Mouse (Mus musculus) heart, adult 18-20 months (tissue): Measurements from ENCODE around the gene 4930402H24Rik. TPM values are rescaled to one million over a fixed set of nuclear protein-coding genes. Genes with fewer than 3 reads are reported as not detected.

Source experiments
- DNase-seq, 2 experiments: peaks; one replicate each; pipeline ENCODE4 v3.0.0; 2021 to 2022; ENCODE audit warnings: mixed read lengths in 1 of 2
- total RNA-seq, 2 experiments: library from RNA; stranded (reverse); gene quantifications; 2 replicates each; pipeline ENCODE4 v1.2.3; 2021

The 4930402H24Rik gene
- total RNA-seq, 2 experiments from 2014 or later, result 47.4 to 50.7 TPM

GRCm38 (mm10) chr2:130813729-130814128 lies 92.5 kb downstream of the 4930402H24Rik start:
- DNase-seq, result no peak

- DNase-seq, result no peak
Measured at GRCm38 (mm10) chr2:130812487-130812886, 93.7 kb downstream of the 4930402H24Rik start.

- no peak for DNase-seq
Measured at GRCm38 (mm10) chr2:130805146-130805545, 101.1 kb downstream of the 4930402H24Rik start.

DNA sequence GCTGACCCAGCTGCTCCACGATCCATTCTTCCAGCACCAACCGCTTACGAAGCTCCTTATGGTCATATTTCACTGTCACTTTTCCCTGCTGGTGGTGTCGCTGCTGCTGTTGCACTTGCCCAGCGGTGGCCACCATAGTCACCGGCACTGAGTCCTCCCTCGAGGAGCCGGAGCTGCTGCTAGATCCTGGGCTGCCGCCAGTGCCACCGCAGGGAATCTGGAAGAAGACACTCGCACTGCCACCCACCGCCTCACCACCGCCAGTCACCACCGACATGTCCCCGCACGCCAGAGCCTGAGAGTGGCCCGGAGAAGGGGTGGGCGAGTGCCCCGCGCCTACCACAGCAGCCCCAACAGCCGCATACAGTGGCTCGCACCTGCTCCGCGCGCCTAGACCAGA lies 102.5 kb downstream of the 4930402H24Rik start:
- no peak for DNase-seq

GRCm38 (mm10) chr2:130795731-130796130 lies 110.5 kb downstream of the 4930402H24Rik start:
- no peak for DNase-seq

- DNase-seq, result peak; percentile 5 to 11
Measured at GRCm38 (mm10) chr2:130791722-130792121, 114.5 kb downstream of the 4930402H24Rik start.

- no peak for DNase-seq
Measured at GRCm38 (mm10) chr2:130789642-130790041, 116.6 kb downstream of the 4930402H24Rik start.

DNA sequence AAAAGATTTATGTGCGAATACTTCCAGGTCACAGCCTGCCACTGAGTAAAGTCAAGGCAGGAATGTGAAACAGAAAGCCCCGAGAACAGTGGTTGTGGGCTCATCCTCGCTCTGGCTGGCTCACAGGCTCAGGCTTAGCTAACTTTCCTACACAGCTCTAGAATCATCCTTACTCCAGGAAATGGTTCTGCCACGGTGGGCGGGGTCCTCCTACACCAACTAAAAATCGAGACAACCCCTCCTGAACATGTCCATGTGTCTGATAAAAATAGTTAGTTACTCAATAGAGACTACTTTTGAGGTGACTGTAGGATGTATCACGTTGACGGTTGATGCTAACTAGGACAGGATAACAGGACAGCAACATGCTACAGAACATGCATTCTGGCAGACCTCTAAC lies 117.2 kb downstream of the 4930402H24Rik start:
- no peak for DNase-seq

GRCm38 (mm10) chr2:130784939-130785338 lies 121.3 kb downstream of the 4930402H24Rik start:
- peak in 1 of 2 experiments; percentile 11 for DNase-seq

DNA sequence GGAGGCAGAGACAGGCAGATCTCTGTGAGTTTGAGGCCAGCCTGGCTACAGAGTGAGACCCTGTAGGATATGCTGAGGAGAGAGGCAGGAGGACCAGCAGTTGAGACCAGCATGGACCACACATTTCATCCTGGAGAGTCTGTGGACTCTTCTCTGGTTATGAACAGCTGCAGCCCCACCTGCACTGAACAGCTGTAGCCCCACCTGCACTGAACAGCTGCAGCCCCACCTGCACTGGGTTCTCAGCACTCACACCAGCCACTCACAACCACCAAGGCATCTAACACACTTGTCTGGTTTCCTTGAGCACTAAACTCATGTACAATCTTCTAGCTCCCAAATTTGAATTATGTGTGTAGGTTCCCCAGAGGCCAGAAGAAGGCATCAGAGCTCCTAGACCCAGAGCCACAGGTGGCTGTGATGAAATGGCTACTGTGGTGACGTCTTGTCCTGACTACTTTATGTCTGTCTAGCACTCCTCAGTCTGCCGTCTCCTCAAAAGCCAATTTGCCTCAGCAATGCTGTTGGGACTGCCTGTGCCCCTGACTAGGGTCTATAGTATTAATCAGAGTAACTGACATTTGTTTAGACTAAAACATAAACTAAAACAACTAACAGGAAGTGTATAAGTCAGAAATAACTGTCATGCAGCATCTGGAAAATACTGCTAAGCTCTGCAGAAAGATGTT lies 125.4 kb downstream of the 4930402H24Rik start:
- no peak for DNase-seq

GRCm38 (mm10) chr2:130779935-130780334 lies 126.3 kb downstream of the 4930402H24Rik start:
- no peak for DNase-seq

DNA sequence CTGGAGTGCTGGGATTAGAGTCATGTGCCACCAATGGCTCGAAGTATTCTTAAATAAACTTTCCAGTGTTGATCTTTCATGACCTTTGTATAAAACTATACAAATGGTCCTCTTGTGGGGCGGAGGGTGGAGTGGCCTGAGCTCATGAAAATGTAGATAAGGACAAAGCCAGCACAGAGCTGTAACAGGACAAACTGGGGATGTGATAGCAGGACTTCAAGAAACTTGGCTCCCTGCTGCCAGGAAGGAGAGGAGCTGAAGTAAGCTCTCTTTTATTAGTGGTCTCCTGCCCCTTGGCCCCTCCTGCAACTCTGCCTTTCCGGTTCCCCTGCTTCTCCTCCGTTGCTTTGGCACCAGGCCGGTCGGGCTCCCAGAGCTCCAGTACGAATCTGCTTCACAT lies 129.6 kb downstream of the 4930402H24Rik start:
- DNase-seq, result peak; percentile 11 to 37

DNA sequence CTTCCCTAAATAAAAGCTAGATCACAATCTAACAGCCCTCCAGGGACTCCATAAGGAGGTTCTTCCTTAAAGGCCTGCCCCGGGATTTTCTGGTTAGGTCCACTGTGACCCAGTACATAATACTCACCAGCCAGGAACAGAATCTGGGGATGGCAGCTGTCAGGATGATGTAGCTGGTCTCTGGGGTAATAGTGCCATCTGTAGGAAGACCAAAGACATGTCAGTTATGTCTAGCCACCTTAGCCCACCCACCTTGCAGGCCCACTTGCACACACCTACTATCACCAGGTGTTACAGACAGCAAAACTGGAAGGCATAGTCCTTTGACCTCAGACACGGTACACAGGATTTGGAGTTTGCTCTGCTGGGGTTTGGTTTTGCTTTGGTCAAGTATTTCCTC lies 138.7 kb downstream of the 4930402H24Rik start:
- no peak for DNase-seq

DNA sequence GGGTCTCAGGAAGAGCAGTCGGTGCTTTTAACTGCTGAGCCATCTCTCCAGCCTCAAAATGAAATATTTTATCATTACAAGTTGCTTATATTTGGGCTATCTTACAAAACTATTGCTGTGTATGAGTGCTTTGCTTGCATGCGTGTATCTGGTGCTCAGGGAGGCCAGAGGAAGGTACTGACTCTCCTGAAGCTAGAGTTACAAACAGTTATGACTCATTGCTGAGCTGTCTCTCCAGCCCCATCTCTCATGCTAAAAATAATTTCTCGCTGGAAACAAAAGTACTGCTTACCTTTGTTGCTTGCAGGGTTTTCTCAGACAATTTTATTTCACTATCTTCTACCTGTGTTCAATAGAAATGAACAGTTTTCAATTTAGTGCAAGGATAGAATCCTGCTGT lies 140.8 kb downstream of the 4930402H24Rik start:
- DNase-seq, result no peak

DNA sequence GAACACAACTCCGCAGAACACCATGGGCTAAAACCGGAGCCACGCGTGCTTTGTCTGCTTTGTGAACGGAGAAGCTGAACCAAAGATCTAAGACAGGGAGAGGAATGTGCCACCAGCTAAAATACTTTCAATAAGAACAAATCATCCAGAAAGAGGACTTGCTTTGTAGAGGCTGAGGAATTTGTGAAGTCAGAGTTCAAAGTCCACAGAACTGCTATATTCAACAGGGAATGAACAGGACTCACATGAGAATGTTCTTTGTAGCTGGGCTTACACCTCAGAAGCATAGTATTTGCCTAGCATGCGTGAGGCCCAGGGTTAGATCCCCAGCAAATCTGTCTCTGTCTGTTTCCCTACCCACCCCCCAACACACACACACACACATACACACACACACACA lies 145.3 kb downstream of the 4930402H24Rik start:
- no peak for DNase-seq

GRCm38 (mm10) chr2:130755061-130755607 lies 151.1 kb downstream of the 4930402H24Rik start:
- peak in 1 of 2 experiments; percentile 11 for DNase-seq

- DNase-seq, result no peak
Measured at GRCm38 (mm10) chr2:130754596-130754995, 151.6 kb downstream of the 4930402H24Rik start.

DNA sequence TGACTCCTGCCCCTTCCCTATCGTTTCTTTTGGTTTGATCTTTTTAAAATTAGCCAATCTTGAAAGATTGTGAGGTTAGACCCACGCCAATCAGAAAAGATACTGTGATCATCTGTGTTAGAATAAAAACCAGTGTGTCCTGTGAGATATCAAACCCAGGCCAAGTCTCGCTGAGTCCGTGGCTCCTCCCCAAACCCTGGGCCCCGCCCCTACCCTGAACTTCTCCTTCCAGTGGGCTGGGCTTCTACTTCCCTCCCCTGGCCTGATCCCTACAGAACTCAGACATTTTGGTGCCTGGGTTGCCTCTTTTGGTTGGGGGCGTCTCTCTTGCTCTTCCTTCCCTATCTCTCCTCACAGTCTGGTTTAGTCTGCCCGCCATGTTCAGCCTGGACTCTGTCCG lies 155.8 kb downstream of the 4930402H24Rik start:
- no peak for DNase-seq

GRCm38 (mm10) chr2:130749708-130750107 lies 156.5 kb downstream of the 4930402H24Rik start:
- no peak for DNase-seq

DNA sequence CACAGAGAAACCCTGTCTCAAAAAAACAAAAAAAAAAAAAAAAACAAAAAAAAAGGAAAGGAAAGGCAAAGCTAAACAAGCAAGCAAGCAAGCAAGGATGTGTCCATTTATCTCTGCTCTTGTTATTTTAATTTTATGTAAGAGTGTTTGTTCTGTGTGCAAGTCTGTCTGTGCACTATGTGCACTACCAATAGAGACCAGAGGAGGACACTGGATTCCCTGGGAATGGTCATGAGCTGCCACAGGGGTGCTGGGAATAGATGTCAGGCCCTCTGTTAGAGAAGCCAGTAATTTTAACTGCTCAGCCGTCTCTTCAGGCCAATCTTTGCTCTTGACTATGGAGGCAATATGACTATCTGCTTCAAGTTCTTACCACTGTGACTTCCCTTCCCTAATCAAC lies 162.6 kb downstream of the 4930402H24Rik start:
- no peak for DNase-seq

GRCm38 (mm10) chr2:130740096-130740495 lies 166.1 kb downstream of the 4930402H24Rik start:
- DNase-seq, result no peak

DNA sequence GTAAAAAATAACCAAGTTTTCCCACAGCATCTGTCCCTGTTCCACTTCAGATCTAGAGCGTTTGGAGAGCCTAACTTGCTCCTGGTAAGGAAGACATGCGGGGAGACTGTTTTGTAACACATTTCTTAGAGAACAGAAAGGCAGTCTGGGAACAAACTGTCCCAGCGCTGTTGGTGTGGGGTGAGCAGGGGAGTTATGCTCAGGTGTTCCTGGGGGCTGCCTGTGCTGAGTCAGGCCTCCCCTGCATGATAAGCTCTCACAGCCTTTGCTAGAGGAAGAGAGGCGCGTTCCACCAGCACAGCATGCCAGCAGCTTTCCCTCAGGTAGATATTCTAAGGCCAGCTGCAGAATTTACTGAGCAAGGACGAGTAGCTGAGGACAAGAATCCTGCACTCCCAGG lies 168.2 kb downstream of the 4930402H24Rik start:
- no peak for DNase-seq

DNA sequence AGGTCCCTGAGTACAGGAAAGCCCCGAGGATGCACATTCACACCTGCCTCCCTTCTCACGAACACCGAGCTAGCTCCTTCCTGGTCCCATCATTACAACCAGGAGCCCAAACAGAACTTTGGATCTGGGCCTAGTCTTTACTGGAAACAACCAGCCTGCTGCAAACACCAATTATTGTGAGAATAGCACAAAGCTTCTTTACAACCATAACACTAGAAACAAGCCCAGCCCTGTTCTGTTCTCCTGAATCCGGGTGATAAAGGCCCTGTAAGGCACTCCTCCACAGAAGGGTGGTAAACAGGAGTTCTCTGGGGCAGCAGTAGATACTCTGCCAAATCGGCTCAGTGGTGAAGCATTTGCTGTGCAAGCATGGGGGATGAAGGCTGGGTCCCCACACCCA lies 170.9 kb downstream of the 4930402H24Rik start:
- DNase-seq, result no peak

DNA sequence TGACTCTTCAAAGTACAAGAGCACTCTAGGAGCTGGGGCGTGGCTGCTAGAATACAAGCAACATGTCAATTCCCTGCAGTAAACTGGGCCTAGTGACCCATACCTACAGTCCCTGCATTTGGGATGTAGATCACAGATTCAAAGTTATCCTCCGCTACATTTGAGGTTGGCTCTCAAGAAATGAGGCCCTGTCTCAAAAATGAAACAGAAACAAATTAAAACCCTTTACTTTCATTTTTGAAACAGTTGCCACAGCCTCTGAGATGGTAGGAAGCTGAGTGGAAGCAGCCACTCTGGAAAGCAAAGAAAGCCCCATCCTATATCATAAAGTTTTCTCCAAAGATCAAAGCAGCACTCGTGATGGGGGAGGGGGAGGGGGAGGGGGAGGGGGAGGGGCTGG lies 172.8 kb downstream of the 4930402H24Rik start:
- no peak for DNase-seq
